Mouse (Mus musculus): ENCODE results near the gene Kcnb1. TPM values are rescaled to one million over a fixed set of nuclear protein-coding genes. Genes with fewer than 3 reads are reported as not detected.

Gene Kcnb1
- polyA plus RNA-seq, 1 experiment = 1.3 TPM

- Histone ChIP-seq H3K4me3 (ENCODE audit: extremely low read depth, insufficient read depth, insufficient read length) (no peak overlapping the region), H3K27me3 (ENCODE audit: control insufficient read depth, insufficient read depth, low read length) (no peaks in the 10 kb centered on the region), H3K36me3 (ENCODE audit: control insufficient read depth, insufficient read depth, low read length) (no peaks in the 10 kb centered on the region), H3K27ac (ENCODE audit: insufficient read depth, low read length) (no peak overlapping the region), H3K4me1 (ENCODE audit: control insufficient read depth, insufficient read depth, insufficient read length) (peaks cover 3% of the 10 kb centered on the region; the same call in 1 of the 2 replicates)
- TF ChIP-seq CTCF (IDR thresholded peaks at IDR 0.05; ENCODE audit: extremely low read depth, insufficient read depth, insufficient read length, insufficient replicate concordance) (no peak), POLR2A (IDR thresholded peaks at IDR 0.05; ENCODE audit: low read depth, low read length) (no peak)
- DNase-seq (ENCODE audit: low read depth in 1 of 2, low spot score in 2 of 2) = no peak
- WGBS = 79% methylated on average over 14 of the region's 14 CpGs
Observed at GRCm38 (mm10) chr2:167181662-167182389, 8.1 kb downstream of the Kcnb1 start.

DNA sequence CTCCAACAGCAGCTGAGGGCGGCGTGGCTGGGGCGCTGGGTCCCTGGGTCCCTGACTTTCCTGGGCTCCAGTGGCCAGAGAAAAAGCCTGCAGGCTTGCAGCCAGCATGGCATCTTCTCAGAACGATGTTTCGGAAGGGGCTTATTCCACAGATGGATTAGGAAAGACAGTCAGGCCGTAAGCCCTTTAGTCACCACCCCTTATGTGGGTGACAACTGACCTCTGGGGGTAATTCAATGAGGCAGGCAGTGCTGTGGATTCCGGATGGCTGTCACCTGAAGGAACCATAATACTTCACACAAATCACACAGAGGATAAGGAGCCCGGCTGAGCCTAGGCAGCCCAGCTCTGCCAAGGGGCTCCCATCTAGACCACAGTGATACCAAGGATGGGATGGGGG is 8.9 kb downstream of the Kcnb1 start:
- 87% methylated on average over 8 of the region's 8 CpGs for WGBS
- no peaks in the 10 kb centered on the region for H3K36me3 ChIP-seq (ENCODE audit: control insufficient read depth, insufficient read depth, low read length)
- H3K4me3 ChIP-seq (ENCODE audit: extremely low read depth, insufficient read depth, insufficient read length) = no peak overlapping the region
- no peak for DNase-seq (ENCODE audit: low read depth in 1 of 2, low spot score in 2 of 2)
- H3K27ac ChIP-seq (ENCODE audit: insufficient read depth, low read length) = no peak overlapping the region
- H3K27me3 ChIP-seq (ENCODE audit: control insufficient read depth, insufficient read depth, low read length) = no peaks in the 10 kb centered on the region
- no peak for TF ChIP-seq CTCF (IDR thresholded peaks at IDR 0.05; ENCODE audit: extremely low read depth, insufficient read depth, insufficient read length, insufficient replicate concordance)
- no peak for TF ChIP-seq POLR2A (IDR thresholded peaks at IDR 0.05; ENCODE audit: low read depth, low read length)
- H3K4me1 ChIP-seq (ENCODE audit: control insufficient read depth, insufficient read depth, insufficient read length) = peaks cover 3% of the 10 kb centered on the region; the same call in 1 of the 2 replicates

- TF ChIP-seq CTCF (IDR thresholded peaks at IDR 0.05; ENCODE audit: extremely low read depth, insufficient read depth, insufficient read length, insufficient replicate concordance) = no peak
- no peak for TF ChIP-seq POLR2A (IDR thresholded peaks at IDR 0.05; ENCODE audit: low read depth, low read length)
Observed at GRCm38 (mm10) chr2:167179301-167179700, 10.7 kb downstream of the Kcnb1 start.

DNA sequence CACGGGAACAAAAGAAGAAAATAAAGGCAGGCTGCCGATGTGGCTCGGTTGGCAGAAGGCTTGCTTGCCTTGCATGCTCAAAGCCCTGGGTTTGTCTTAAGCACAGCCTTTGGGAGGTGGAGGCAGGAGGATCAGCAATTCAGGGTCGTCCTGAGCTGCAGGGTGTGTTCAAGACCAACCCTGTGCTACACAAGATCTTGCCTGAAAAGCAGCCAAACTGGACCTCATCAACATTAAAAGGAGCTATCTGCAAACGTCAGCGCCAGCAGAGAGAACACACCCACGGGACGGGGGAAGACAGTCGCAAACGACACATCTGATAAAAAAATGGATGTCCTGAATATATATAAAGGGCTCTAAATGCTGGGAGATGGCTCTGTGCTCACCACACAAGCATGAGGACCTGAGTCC is 12.7 kb downstream of the Kcnb1 start:
- H3K36me3 ChIP-seq (ENCODE audit: control insufficient read depth, insufficient read depth, low read length) = no peaks in the 10 kb centered on the region
- TF ChIP-seq POLR2A (IDR thresholded peaks at IDR 0.05; ENCODE audit: low read depth, low read length) = no peak
- no peak for TF ChIP-seq CTCF (IDR thresholded peaks at IDR 0.05; ENCODE audit: extremely low read depth, insufficient read depth, insufficient read length, insufficient replicate concordance)
- peaks cover 3% of the 10 kb centered on the region; the same call in 1 of the 2 replicates for H3K4me1 ChIP-seq (ENCODE audit: control insufficient read depth, insufficient read depth, insufficient read length)
- no peak for DNase-seq (ENCODE audit: low read depth in 1 of 2, low spot score in 2 of 2)
- 77% methylated on average over 10 of the region's 10 CpGs for WGBS
- no peak overlapping the region for H3K27ac ChIP-seq (ENCODE audit: insufficient read depth, low read length)
- no peak overlapping the region for H3K4me3 ChIP-seq (ENCODE audit: extremely low read depth, insufficient read depth, insufficient read length)
- no peaks in the 10 kb centered on the region for H3K27me3 ChIP-seq (ENCODE audit: control insufficient read depth, insufficient read depth, low read length)

More at GRCm38 (mm10) chr2:167179301-167179700, 10.7 kb downstream of the Kcnb1 start:
- 47% methylated on average over 10 of the region's 10 CpGs for WGBS
- H3K27me3 ChIP-seq (ENCODE audit: control insufficient read depth, insufficient read depth, low read length) = no peaks in the 10 kb centered on the region
- H3K4me3 ChIP-seq (ENCODE audit: extremely low read depth, insufficient read depth, insufficient read length) = no peak overlapping the region
- H3K36me3 ChIP-seq (ENCODE audit: control insufficient read depth, insufficient read depth, low read length) = no peaks in the 10 kb centered on the region
- H3K4me1 ChIP-seq (ENCODE audit: control insufficient read depth, insufficient read depth, insufficient read length) = peaks cover 3% of the 10 kb centered on the region; the same call in 1 of the 2 replicates
- no peak for DNase-seq (ENCODE audit: low read depth in 1 of 2, low spot score in 2 of 2)
- no peak overlapping the region for H3K27ac ChIP-seq (ENCODE audit: insufficient read depth, low read length)

DNA sequence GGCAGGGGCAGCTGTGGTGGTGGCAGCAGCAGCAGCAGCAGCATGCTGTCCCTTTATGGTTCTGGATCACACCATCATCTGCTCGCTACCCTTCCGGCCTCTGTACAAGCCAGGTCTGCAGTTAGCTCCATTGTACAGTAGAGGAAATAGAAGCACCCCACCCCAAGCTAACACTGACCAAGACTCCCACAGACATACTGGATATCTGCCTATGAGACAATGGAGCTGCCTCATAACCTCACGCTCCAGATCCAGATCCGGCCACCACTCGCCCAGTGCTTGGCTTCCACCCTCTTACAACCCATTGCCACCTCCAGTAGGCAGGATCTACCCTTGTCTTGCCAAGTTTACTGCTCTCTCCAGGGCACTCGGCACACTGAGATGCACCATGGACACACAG is 14.7 kb downstream of the Kcnb1 start:
- H3K4me1 ChIP-seq (ENCODE audit: control insufficient read depth, insufficient read depth, insufficient read length) = peaks cover 3% of the 10 kb centered on the region; the same call in 1 of the 2 replicates
- TF ChIP-seq POLR2A (IDR thresholded peaks at IDR 0.05; ENCODE audit: low read depth, low read length) (no peak), CTCF (IDR thresholded peaks at IDR 0.05; ENCODE audit: extremely low read depth, insufficient read depth, insufficient read length, insufficient replicate concordance) (no peak)
- no peak overlapping the region for H3K27ac ChIP-seq (ENCODE audit: insufficient read depth, low read length)
- no peak overlapping the region for H3K4me3 ChIP-seq (ENCODE audit: extremely low read depth, insufficient read depth, insufficient read length)
- no peaks in the 10 kb centered on the region for H3K36me3 ChIP-seq (ENCODE audit: control insufficient read depth, insufficient read depth, low read length)
- no peak for DNase-seq (ENCODE audit: low read depth in 1 of 2, low spot score in 2 of 2)
- H3K27me3 ChIP-seq (ENCODE audit: control insufficient read depth, insufficient read depth, low read length) = no peaks in the 10 kb centered on the region
- WGBS = 90% methylated on average over 6 of the region's 6 CpGs

DNA sequence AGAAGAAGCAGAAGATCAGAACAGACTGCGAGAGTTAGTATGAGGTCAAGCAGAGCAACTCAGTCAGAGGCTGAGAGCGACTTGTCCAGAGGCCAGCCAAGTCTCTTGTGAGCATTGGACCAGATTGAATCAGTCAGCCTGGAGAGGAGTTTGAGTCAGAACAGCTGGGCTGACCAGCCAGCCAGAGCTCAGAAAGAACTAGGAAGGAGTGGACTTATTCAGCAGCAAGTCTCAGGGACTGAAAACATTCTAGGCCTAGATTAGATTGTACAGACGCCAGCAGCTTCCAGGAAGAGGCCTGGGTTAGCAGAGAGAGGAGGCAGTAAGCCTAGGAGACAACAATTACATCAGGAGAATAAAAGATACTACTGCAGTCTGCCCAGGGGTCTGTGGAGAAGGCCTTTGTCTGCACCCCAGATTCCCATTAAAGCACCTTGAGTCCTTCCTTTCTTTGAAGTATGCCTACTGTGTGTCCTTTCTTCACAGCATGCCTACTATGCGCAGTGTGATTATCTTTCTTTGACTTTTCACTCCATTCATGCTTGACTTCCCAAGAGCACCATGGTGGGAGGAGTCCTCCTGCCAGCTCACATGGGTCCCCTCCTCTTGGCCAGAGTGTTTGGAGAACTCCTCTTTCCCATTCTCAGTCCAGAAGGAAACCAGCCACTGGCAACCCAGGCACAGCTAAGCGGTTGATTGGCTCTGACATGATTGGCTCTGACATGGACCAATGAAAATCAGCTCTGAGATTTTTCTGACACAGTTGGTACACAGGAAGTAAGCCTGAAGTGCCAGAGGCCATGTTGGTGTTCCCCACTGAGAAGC is 16.7 kb downstream of the Kcnb1 start:
- TF ChIP-seq POLR2A (IDR thresholded peaks at IDR 0.05; ENCODE audit: low read depth, low read length) = no peak
- TF ChIP-seq CTCF (IDR thresholded peaks at IDR 0.05; ENCODE audit: extremely low read depth, insufficient read depth, insufficient read length, insufficient replicate concordance) = no peak
- no peak overlapping the region for H3K27ac ChIP-seq (ENCODE audit: insufficient read depth, low read length)
- 81% methylated on average over 5 of the region's 5 CpGs for WGBS
- H3K4me3 ChIP-seq (ENCODE audit: extremely low read depth, insufficient read depth, insufficient read length) = no peak overlapping the region
- no peaks in the 10 kb centered on the region for H3K27me3 ChIP-seq (ENCODE audit: control insufficient read depth, insufficient read depth, low read length)
- no peaks in the 10 kb centered on the region for H3K36me3 ChIP-seq (ENCODE audit: control insufficient read depth, insufficient read depth, low read length)
- no peak for DNase-seq (ENCODE audit: low read depth in 1 of 2, low spot score in 2 of 2)
- H3K4me1 ChIP-seq (ENCODE audit: control insufficient read depth, insufficient read depth, insufficient read length) = no peaks in the 10 kb centered on the region

Data from spleen, adult 2 months (tissue).